Mouse (Mus musculus): ENCODE data around the gene Hoxb5. TPM values are rescaled to one million over a fixed set of nuclear protein-coding genes. Genes with fewer than 3 reads are reported as not detected.

Gene Hoxb5
- 0.83 and 2.1 TPM in 2 replicates for polyA plus RNA-seq (2016; fragmentation: Nextera tagmentation; extraction: Ambion mirVana)

DNA sequence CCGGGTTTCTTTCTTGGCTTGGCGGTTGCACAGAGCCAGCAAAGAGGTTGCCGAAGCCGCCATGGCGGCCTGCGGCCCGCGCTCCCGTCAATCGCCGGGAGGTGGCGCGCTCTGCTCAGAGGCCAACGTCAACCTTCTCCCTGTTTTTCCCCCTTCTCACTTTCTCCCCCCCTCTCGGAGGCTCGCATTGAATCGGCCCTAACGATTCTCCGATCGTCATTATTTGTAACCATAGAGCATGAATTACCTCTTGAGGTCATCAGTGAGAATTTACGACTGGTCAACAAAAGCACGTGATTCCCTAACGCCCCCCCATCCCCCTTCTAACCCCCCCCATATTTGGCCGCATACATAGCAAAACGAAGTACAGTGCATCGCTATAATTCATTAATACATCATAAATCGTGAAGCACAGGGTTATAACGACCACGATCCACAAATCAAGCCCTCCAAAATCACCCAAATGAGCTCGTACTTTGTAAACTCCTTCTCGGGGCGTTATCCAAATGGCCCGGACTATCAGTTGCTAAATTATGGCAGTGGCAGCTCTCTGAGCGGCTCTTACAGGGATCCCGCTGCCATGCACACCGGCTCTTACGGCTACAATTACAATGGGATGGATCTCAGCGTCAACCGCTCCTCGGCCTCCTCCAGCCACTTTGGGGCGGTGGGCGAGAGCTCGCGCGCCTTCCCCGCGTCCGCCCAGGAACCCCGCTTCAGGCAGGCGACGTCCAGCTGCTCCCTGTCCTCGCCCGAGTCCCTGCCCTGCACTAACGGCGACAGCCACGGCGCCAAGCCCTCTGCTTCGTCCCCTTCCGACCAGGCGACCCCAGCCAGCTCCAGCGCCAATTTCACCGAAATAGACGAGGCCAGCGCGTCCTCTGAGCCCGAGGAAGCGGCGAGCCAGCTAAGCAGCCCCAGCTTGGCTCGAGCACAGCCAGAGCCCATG, at the start of gene Hoxb5:
Hoxb5 (plus strand) TSS at position 186 of the 949 bp plus-strand sequence.
- H3K36me3 ChIP-seq, result no peaks in the 10 kb centered on the region
- H3K9me3 ChIP-seq, result no peaks in the 10 kb centered on the region
- under 1% methylated on average over 69 of the region's 69 CpGs for WGBS
- H3K9ac ChIP-seq (replicated peaks), result no peak within 1 kb of the TSS; the same call in 1 of the 2 replicates
- H3K27me3 ChIP-seq, result peaks cover 100% of the 10 kb centered on the region
- peak within 1 kb of the TSS; percentile 44 for H3K4me2 ChIP-seq
- no peak within 1 kb of the TSS for H3K27ac ChIP-seq
- H3K4me3 ChIP-seq (replicated peaks), result peak within 1 kb of the TSS; percentile 26
- ATAC-seq (ENCODE audit: insufficient number of reproducible peaks, insufficient read depth, low FRiP score, low TSS enrichment, low read depth), result no peak
- H3K4me1 ChIP-seq (replicated peaks), result peaks cover 24% of the 10 kb centered on the region

DNA sequence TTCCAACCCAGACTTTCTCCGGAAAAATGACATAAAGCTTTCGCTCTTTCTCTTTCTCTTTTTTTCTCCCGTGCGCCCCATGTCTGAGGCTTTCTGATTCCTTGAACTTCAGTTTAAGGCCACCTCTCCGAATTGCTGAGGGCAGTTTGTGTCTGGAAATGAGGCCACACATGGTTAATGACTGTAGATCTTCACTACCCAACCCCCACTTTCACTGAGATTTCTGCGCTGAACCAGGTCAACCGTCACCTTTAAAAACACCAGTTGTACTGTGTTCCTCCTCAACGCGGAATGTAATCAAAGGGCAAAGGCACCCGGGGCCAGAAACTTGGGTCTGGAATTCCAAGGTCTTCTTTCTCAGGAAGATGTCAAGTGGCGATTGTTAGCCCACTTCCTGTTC, 48.9 kb upstream of the Hoxb5 start:
- Histone ChIP-seq H3K9me3 (no peaks in the 10 kb centered on the region), H3K4me1 (replicated peaks) (peaks cover 31% of the 10 kb centered on the region), H3K9ac (replicated peaks) (no peak overlapping the region), H3K4me3 (replicated peaks) (0 out of 2 replicates have a peak overlapping the region, but pooled peaks have one; percentile 0), H3K27ac (no peak overlapping the region), H3K27me3 (peaks cover 99% of the 10 kb centered on the region), H3K36me3 (no peaks in the 10 kb centered on the region), H3K4me2 (peak overlapping the region; percentile 53; the same call in 1 of the 2 replicates)
- WGBS, result 3% methylated on average over 11 of the region's 11 CpGs
- ATAC-seq (ENCODE audit: insufficient number of reproducible peaks, insufficient read depth, low FRiP score, low TSS enrichment, low read depth), result no peak

DNA sequence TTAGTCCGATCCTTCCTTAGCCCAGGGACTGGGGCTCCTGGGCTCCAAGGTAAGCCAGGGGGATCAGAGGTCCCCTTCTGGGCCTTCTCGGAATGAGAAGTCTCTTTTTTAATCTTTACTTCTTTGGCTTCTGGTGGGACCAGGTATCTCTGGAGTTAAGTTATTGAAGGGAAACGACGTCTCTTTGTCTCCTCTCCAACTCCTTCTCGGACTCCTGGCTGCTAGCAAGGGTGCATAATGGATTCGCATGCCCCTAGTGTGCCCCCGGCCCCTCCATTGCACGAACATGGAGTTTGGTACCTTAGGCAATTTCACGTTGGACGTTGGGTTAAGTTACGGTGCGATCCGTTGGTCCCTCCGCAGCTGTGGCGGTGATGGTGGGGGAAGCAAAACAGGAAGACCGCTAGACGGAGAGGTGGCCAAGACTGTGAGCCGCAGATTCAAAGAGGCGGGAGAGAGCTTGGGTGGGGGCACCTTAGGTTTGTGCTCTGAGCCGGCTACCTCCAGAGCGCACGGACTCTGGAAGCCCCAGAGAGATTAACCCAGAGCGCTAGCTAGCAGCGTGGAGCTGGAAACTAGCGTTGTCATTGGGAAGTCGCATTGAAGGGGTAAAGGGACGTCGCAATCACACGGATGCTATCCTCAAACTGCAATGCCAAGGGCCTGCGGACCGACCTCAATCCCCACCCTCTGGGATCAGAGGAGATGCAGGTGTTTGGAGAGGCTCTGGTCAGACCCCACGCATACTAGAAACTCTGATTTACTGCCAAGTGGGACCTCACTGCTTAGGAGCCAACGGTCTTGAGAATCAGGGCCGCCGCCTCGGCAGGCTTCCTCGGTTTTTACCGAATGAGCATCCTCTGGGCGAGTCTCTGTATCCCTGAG, 47.8 kb upstream of the Hoxb5 start:
- 3% methylated on average over 39 of the region's 39 CpGs for WGBS
- H3K4me1 ChIP-seq (replicated peaks), result peaks cover 36% of the 10 kb centered on the region
- H3K36me3 ChIP-seq, result no peaks in the 10 kb centered on the region
- peak overlapping the region; percentile 21 for H3K4me3 ChIP-seq (replicated peaks)
- peak overlapping the region; percentile 37 for H3K4me2 ChIP-seq
- no peak overlapping the region for H3K9ac ChIP-seq (replicated peaks)
- no peaks in the 10 kb centered on the region for H3K9me3 ChIP-seq
- H3K27me3 ChIP-seq, result peaks cover 100% of the 10 kb centered on the region
- ATAC-seq (ENCODE audit: insufficient number of reproducible peaks, insufficient read depth, low FRiP score, low TSS enrichment, low read depth), result no peak
- no peak overlapping the region for H3K27ac ChIP-seq

DNA sequence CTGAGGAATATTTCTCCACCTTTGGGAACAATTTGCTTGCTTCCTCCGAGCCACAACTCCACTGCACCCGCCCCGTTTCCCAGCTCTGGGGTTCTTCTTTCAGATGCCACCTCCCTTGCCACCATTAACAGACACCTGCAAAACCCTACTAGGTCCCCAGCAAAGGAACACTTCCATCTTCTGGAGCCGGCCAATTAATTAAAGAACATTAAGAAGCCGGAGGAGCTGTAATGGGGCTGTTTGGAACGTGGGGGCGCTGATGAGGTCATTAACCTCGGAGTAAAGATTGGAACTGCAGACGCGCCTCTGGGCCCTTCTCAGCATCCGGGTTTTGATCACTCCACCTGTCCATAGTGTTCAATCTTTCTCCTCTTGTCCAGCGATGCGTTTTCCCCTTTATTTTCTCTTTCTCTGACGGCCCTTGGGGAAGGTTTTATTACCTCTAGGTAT, 47.1 kb upstream of the Hoxb5 start:
- 4% methylated on average over 14 of the region's 14 CpGs for WGBS
- peak overlapping the region; percentile 37; the same call in 1 of the 2 replicates for H3K4me2 ChIP-seq
- H3K9me3 ChIP-seq, result no peaks in the 10 kb centered on the region
- ATAC-seq (ENCODE audit: insufficient number of reproducible peaks, insufficient read depth, low FRiP score, low TSS enrichment, low read depth), result no peak
- H3K4me3 ChIP-seq (replicated peaks), result no peak overlapping the region
- peaks cover 100% of the 10 kb centered on the region for H3K27me3 ChIP-seq
- H3K36me3 ChIP-seq, result no peaks in the 10 kb centered on the region
- no peak overlapping the region for H3K27ac ChIP-seq
- H3K4me1 ChIP-seq (replicated peaks), result peaks cover 36% of the 10 kb centered on the region
- H3K9ac ChIP-seq (replicated peaks), result no peak overlapping the region

DNA sequence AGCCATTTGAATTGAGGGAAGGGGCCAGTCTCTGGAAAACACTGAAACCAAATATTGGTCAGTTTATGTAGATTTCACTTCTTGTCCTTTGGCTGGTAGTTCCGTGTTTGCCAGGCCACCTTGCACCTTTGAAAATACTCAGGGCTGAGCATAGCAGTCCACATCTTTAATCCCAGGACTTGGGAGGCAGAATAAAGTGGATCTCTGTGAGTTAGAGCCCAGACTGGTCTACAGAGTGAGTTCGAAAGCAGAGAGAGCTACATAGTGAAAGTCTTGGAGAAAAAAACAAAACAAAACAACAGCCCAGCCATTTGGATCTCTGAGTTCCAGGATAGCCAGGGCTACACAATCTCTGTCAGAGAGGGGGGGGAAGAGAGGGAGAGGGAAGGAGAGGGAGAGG, 46.0 kb upstream of the Hoxb5 start:
- Histone ChIP-seq H3K4me2 (no peak overlapping the region), H3K4me1 (replicated peaks) (peaks cover 34% of the 10 kb centered on the region), H3K4me3 (replicated peaks) (no peak overlapping the region), H3K27ac (no peak overlapping the region), H3K9ac (replicated peaks) (no peak overlapping the region), H3K27me3 (peaks cover 100% of the 10 kb centered on the region), H3K36me3 (no peaks in the 10 kb centered on the region), H3K9me3 (no peaks in the 10 kb centered on the region)
- 39% methylated on average over 2 of the region's 2 CpGs for WGBS
- ATAC-seq (ENCODE audit: insufficient number of reproducible peaks, insufficient read depth, low FRiP score, low TSS enrichment, low read depth), result no peak

DNA sequence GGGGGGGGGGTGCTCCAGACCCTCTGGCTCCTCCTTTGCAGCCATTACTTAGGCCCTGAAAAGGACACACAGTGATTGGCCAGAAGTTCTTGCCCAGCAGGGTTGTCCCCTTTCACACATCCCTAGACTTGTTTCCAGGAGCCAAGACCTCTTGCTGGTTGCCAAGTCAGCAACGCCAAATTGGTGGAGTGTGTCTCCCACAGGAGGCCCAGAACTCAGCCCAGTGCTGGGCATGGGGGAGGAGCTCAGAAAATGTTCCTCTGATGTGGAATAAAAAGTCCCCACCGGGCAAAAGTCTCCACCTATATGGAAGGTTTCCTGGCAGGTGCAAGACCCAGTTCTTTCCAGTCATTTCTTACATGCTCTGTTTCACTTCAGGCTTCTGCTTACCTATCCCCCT, 44.1 kb upstream of the Hoxb5 start:
- Histone ChIP-seq H3K4me3 (replicated peaks) (no peak overlapping the region), H3K27me3 (peaks cover 100% of the 10 kb centered on the region), H3K36me3 (no peaks in the 10 kb centered on the region), H3K27ac (no peak overlapping the region), H3K4me2 (no peak overlapping the region), H3K9ac (replicated peaks) (no peak overlapping the region), H3K9me3 (no peaks in the 10 kb centered on the region), H3K4me1 (replicated peaks) (peaks cover 33% of the 10 kb centered on the region)
- no peak for ATAC-seq (ENCODE audit: insufficient number of reproducible peaks, insufficient read depth, low FRiP score, low TSS enrichment, low read depth)
- WGBS, result 6% methylated on average over 2 of the region's 2 CpGs

DNA sequence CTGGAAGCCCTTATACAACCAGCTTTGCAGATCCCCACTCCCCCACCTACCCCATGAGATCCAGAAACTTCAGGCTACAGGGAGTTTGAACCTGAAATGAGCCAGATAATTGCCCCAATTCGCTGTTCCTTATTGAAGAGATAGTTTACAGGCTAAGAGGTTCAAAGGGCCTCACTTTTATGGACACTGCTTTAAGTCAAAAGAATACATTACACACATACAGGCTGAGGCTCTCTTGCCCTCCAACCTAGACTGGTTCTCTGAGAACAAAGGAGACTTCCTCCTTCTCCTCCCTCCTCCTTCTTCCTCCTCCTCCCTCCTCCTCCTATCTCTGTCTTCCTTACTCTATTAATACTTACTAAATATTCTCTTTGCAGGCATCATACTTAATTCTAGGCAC, 43.6 kb upstream of the Hoxb5 start:
- peaks cover 100% of the 10 kb centered on the region for H3K27me3 ChIP-seq
- H3K4me2 ChIP-seq, result no peak overlapping the region
- H3K4me3 ChIP-seq (replicated peaks), result no peak overlapping the region
- WGBS, result 0% methylated on average over 1 of the region's 1 CpGs
- H3K27ac ChIP-seq, result no peak overlapping the region
- peaks cover 30% of the 10 kb centered on the region for H3K4me1 ChIP-seq (replicated peaks)
- ATAC-seq (ENCODE audit: insufficient number of reproducible peaks, insufficient read depth, low FRiP score, low TSS enrichment, low read depth), result no peak
- H3K36me3 ChIP-seq, result no peaks in the 10 kb centered on the region
- H3K9me3 ChIP-seq, result no peaks in the 10 kb centered on the region
- no peak overlapping the region for H3K9ac ChIP-seq (replicated peaks)

DNA sequence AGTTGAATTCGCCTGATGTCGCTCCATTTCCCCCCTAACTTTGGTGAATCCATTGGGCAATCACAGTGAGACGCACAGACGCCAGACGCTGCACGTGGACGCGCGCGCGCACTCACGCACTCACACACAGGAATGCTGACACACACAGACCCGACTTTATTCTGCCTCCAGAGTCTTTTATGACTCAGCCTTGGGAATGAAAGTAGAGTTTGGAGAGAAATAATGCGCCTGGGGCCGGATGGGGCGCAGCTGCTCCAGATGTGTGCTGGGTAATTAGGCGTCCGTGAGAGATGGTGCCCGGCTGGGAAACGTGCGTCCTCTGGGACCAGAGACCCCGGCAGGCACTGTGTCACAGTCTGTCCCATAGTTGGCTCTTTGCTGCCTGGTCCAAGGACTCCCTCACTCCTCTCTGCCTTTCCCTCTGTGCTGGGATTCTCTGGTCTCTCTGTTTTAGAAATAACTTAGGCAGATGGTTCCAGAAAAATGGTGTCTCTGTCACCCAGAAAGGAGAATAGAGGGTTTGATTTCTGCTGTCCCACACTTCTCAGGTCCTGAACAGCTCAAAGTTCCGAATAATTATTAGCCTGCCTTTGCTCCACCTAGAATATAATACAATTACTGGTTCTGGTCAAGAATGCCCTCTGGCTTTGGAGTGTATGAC, 42.7 kb upstream of the Hoxb5 start:
- H3K4me3 ChIP-seq (replicated peaks), result no peak overlapping the region
- no peak for ATAC-seq (ENCODE audit: insufficient number of reproducible peaks, insufficient read depth, low FRiP score, low TSS enrichment, low read depth)

DNA sequence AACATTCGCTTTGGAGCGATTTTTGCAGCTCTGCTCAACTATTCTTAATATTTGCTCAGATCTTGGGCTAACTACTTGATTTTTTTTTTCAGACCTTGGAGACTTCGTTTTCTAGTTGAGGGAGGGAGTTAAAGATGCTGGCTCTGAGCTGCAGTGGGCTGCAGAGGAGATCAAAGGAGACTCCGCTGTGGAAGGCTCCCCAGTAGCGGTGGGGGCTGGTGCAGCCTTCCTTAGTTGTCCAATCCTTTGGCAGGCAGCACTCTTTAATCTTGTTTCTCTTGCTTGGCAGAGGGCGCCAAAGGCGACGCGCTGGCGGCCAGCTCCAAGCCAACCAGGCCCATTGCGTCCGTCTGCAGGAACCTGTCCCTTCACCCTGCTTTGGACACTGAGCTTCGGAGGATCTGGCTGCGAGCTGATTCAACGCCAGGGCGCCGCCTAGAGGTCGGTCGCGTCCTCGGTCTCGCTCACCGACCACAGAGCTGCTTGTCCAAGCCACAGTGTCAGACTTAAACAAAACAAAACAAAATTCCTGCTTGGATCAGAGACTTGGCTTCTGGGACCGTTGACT, 41.7 kb upstream of the Hoxb5 start:
- Histone ChIP-seq H3K4me2 (peak overlapping the region; percentile 21; the same call in 1 of the 2 replicates), H3K9me3 (no peaks in the 10 kb centered on the region), H3K27ac (no peak overlapping the region), H3K9ac (replicated peaks) (no peak overlapping the region), H3K4me1 (replicated peaks) (peaks cover 28% of the 10 kb centered on the region), H3K4me3 (replicated peaks) (no peak overlapping the region), H3K27me3 (peaks cover 100% of the 10 kb centered on the region), H3K36me3 (no peaks in the 10 kb centered on the region)
- WGBS, result 2% methylated on average over 24 of the region's 24 CpGs
- no peak for ATAC-seq (ENCODE audit: insufficient number of reproducible peaks, insufficient read depth, low FRiP score, low TSS enrichment, low read depth)

More for the DNA sequence above, 42.7 kb upstream of the Hoxb5 start:
- no peaks in the 10 kb centered on the region for H3K9me3 ChIP-seq
- H3K4me1 ChIP-seq (replicated peaks), result peaks cover 24% of the 10 kb centered on the region
- no peaks in the 10 kb centered on the region for H3K36me3 ChIP-seq
- peaks cover 100% of the 10 kb centered on the region for H3K27me3 ChIP-seq
- 2% methylated on average over 23 of the region's 23 CpGs for WGBS
- no peak overlapping the region for H3K27ac ChIP-seq
- H3K9ac ChIP-seq (replicated peaks), result no peak overlapping the region
- peak overlapping the region; percentile 26 for H3K4me2 ChIP-seq

DNA sequence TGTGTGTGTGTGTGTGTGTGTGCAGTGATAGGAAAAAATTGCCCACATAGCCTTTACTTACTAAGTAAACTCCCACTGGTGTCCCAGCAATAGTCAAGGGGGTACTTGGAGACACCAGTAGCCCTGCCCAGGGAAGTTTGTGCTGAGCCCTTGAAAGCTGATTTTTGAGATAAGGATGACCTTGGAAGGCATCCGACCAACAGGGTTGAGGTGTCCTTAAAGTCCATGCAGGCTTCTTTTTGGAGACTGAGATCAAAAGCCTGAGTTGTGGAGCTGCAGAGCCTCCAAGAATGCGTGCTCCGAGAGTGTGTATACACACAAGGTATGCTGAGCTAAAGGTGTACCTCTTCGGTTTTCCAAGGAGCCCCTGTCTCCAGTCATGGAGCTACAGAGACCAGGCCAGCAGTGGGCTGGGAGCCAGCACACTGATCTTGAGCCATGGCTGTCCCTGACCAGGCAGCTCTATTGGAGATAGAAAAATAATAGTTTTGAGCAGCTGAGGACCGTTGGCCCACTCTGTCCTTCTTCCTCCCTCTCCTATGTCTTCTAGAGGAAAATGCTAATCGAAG, 40.8 kb upstream of the Hoxb5 start:
- Histone ChIP-seq H3K4me2 (no peak overlapping the region), H3K4me3 (replicated peaks) (no peak overlapping the region), H3K4me1 (replicated peaks) (peaks cover 28% of the 10 kb centered on the region), H3K9ac (replicated peaks) (no peak overlapping the region), H3K36me3 (no peaks in the 10 kb centered on the region), H3K27me3 (peaks cover 100% of the 10 kb centered on the region), H3K27ac (no peak overlapping the region), H3K9me3 (no peaks in the 10 kb centered on the region)
- ATAC-seq (ENCODE audit: insufficient number of reproducible peaks, insufficient read depth, low FRiP score, low TSS enrichment, low read depth), result no peak
- WGBS, result 20% methylated on average over 6 of the region's 6 CpGs
